ENCODE assay signal across 22 mouse cellular contexts in the genomic region with DNA sequence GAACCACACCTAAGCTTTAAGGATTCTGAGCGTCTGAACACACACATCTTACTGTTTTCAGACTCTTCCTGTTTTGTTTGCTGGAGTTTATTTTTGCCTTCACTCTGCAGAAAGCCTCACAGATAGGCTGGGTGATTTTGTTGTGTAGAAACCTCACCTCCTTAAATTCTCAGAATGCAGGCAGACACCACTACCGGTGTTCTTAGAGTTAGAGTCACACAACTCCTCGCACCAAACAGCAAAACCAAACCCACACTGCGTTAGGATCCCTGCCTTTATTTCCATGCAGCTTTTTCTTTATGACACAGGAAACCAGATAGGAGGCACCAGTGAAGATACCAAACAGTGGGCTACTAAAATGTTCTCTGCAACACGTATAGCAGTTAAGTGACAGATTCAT.
A peak's percentile ranks its signal among the peaks of the same experiment; 100 is the strongest.
DNase-seq lines count a peak whose midpoint lies in the region; TF ChIP-seq lines count a peak whose summit lies in the region.
"Had no signal": no experiment of that assay in that cellular context is flagged by ENCODE, and none has a peak within 500 bp of the region (broad histone marks: within the 10 kb centered on the region; RNA-seq: fewer than 3 reads in every experiment).

No protein-coding gene starts in this region.

- no peak for TF ChIP-seq POLR2A in spleen, adult 2 months (IDR thresholded peaks at IDR 0.05; ENCODE audit: low read depth, low read length)

- no peak overlapping the region for H3K4me3 ChIP-seq in spleen, adult 2 months (ENCODE audit: extremely low read depth, insufficient read depth, insufficient read length)
- peak overlapping the region; percentile 74 for H3K4me3 ChIP-seq in megakaryocyte, embryonic 14.5 days (replicated peaks)
- H3K4me3 ChIP-seq in gastrocnemius, adult 2 months = no peak overlapping the region
- H3K4me3 ChIP-seq: forebrain, embryonic 13.5 days; limb, embryonic 15.5 days; midbrain, embryonic 10.5 days; neural tube, embryonic 12.5 days; stomach, embryonic 15.5 days had no signal

- no peaks in the 10 kb centered on the region for H3K9me3 ChIP-seq in megakaryocyte, embryonic 14.5 days
- H3K9me3 ChIP-seq: forebrain, embryonic 13.5 days; limb, embryonic 15.5 days; midbrain, embryonic 10.5 days; neural tube, embryonic 12.5 days; stomach, embryonic 15.5 days had no signal

- H3K4me1 ChIP-seq in spleen, adult 2 months (ENCODE audit: control insufficient read depth, insufficient read depth, insufficient read length) = peaks cover 6% of the 10 kb centered on the region; the same call in 1 of the 2 replicates
- peaks cover 57% of the 10 kb centered on the region for H3K4me1 ChIP-seq in megakaryocyte, embryonic 14.5 days

- intact Hi-C loops in gastrocnemius, adult 2 months (cut with DNase I) = no loop called here

- H3K27ac ChIP-seq in spleen, adult 2 months (ENCODE audit: insufficient read depth, low read length) = peak overlapping the region; percentile 62
- no peak overlapping the region for H3K27ac ChIP-seq in gastrocnemius, adult 2 months
- H3K27ac ChIP-seq: forebrain, embryonic 13.5 days; hindbrain, postnatal 0 days; limb, embryonic 15.5 days; midbrain, embryonic 10.5 days; neural tube, embryonic 12.5 days; stomach, embryonic 15.5 days had no signal

- no peaks in the 10 kb centered on the region for H3K36me3 ChIP-seq in spleen, adult 2 months (ENCODE audit: control insufficient read depth, insufficient read depth, low read length)
- H3K36me3 ChIP-seq in megakaryocyte, embryonic 14.5 days (replicated peaks; ENCODE audit: low read length) = no peaks in the 10 kb centered on the region
- H3K36me3 ChIP-seq: limb, embryonic 15.5 days; midbrain, embryonic 10.5 days; neural tube, embryonic 12.5 days; stomach, embryonic 15.5 days had no signal

- 51% methylated on average over 5 of the region's 5 CpGs for WGBS in spleen, adult 2 months

- no peak for TF ChIP-seq CTCF in spleen, adult 2 months (IDR thresholded peaks at IDR 0.05; ENCODE audit: extremely low read depth, insufficient read depth, insufficient read length, insufficient replicate concordance)
- TF ChIP-seq CTCF in gastrocnemius, adult 2 months (IDR thresholded peaks at IDR 0.05) = no peak

- no peaks in the 10 kb centered on the region for H3K27me3 ChIP-seq in spleen, adult 2 months (ENCODE audit: control insufficient read depth, insufficient read depth, low read length)
- no peaks in the 10 kb centered on the region for H3K27me3 ChIP-seq in megakaryocyte, embryonic 14.5 days (replicated peaks)
- H3K27me3 ChIP-seq: forebrain, embryonic 13.5 days; limb, embryonic 15.5 days; neural tube, embryonic 12.5 days; stomach, embryonic 15.5 days had no signal

- peak in 1 of 2 experiments; percentile 41 for DNase-seq in spleen, adult 2 months (ENCODE audit: low read depth in 1 of 2, low spot score in 2 of 2)
- no peak for DNase-seq in spleen, postnatal 4 days (ENCODE audit: low spot score in 2 of 2)
- DNase-seq in CD8-positive naive resting alpha-beta T cell, adult 2 months (ENCODE audit: low read depth in 2 of 2, low spot score in 2 of 2) = peak; percentile 32 to 57
- DNase-seq in thymus, postnatal 36 days = peak; percentile 14 to 15
- no peak for DNase-seq in kidney, postnatal 4 days
- no peak for DNase-seq in gastrocnemius, adult 2 months
- DNase-seq: adrenal gland, postnatal 25 days; cerebellum, adult 11 months; cerebellum, postnatal 36 days; gastrocnemius, postnatal 10 days; heart, adult 18-20 months; kidney, adult 2 months; kidney, postnatal 14 days; liver, postnatal 0 days; lung, postnatal 36 days had no signal

Comparison
In these comparisons a context has a peak if more than half of its experiments do, and no peak if none do; other contexts are left out.
1. DNase-seq: peak in CD8-positive naive resting alpha-beta T cell, adult 2 months (2 of 2) and thymus, postnatal 36 days (2 of 2); none in spleen, postnatal 4 days (0 of 2), kidney, postnatal 4 days (0 of 2) and gastrocnemius, adult 2 months (single experiment).